Mouse (Mus musculus): ENCODE results near the gene Car7. TPM values are rescaled to one million over a fixed set of nuclear protein-coding genes. Genes with fewer than 3 reads are reported as not detected.
A peak's percentile ranks its signal among the peaks of the same experiment; 100 is the strongest.
"Not testable (repeated sequence)": the region's sequence is repeated elsewhere in the genome, so short reads cannot be mapped to it uniquely, and the experiment has no call there.

Car7 gene
- polyA plus RNA-seq, 1 experiment from 2014 or later, result 1.6 TPM

DNA sequence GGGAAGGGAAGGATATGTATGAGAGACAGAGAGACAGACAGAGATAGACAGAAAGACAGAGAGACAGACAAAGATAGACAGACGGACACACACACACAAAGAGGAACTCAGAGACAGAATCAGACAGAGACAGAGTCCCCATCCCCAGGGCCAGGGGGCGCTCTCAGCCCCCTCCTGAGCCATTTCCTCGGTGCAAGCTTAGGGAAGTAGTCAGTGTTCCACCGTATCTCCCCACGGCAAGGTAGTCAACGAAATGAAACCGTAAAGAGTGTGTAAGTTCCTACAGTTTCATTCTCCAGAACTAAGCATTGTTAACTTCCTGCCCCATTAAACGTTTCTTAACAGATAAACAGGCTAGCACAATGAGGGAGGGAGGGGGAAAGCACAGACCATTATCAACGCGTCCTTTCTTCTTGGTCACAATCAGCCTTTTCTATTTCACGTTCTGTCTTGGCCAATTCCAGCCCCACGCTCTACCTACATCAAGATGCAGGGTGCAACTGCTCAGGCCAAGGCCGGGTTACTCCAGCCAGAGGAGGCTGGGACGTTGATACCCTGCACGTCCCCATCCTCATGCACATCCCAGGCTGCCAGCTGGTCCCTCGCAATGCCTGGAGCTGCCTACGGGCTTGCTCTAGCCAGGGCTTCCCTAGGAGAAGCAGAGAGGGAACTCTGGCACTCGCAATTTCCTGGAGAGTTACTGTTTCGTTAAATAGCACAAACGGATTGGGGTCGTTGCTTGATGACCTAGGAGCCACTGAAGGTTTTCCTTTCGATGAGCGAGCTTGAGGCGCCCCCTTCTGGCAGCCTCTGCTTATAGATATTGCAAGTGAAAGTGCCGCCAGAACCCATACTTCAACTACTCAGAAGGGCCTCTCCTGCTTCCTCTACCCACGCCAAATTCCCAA lies 36.2 kb downstream of the Car7 start:
- peak overlapping the region; percentile 61 for H3K4me2 ChIP-seq (replicated peaks)

GRCm38 (mm10) chr8:104576820-104577219 lies 42.3 kb downstream of the Car7 start:
- no peak overlapping the region for H3K4me3 ChIP-seq
- no peaks in the 10 kb centered on the region for H3K27me3 ChIP-seq
- ATAC-seq (ENCODE audit: low FRiP score, low read depth), result no peak
- no peak overlapping the region for H3K27ac ChIP-seq (replicated peaks)
- no peaks in the 10 kb centered on the region for H3K4me1 ChIP-seq
- H3K9me3 ChIP-seq, result no peaks in the 10 kb centered on the region
- H3K4me2 ChIP-seq (replicated peaks), result no peak overlapping the region
- no peaks in the 10 kb centered on the region for H3K36me3 ChIP-seq
- 89% methylated on average over 3 of the region's 3 CpGs for whole genome bisulfite sequencing
- no peak overlapping the region for H3K9ac ChIP-seq (replicated peaks)

More for the DNA sequence above, 36.2 kb downstream of the Car7 start:
- peak; percentile 75 for ATAC-seq (ENCODE audit: low FRiP score, low read depth)
- WGBS, result 9% methylated on average over 26 of the region's 26 CpGs
- H3K9ac ChIP-seq (replicated peaks), result peak overlapping the region; percentile 41; the same call in 1 of the 2 replicates
- H3K27me3 ChIP-seq, result peaks cover 6% of the 10 kb centered on the region
- no peaks in the 10 kb centered on the region for H3K4me1 ChIP-seq
- H3K27ac ChIP-seq (replicated peaks), result no peak overlapping the region
- no peaks in the 10 kb centered on the region for H3K36me3 ChIP-seq
- peak overlapping the region; percentile 35 for H3K4me3 ChIP-seq
- no peaks in the 10 kb centered on the region for H3K9me3 ChIP-seq

- H3K4me3 ChIP-seq; H3K9me3 ChIP-seq; ATAC-seq (ENCODE audit: low FRiP score, low read depth); H3K4me2 ChIP-seq (replicated peaks); H3K36me3 ChIP-seq; H3K27me3 ChIP-seq; H3K27ac ChIP-seq (replicated peaks); H3K9ac ChIP-seq (replicated peaks); H3K4me1 ChIP-seq: not testable (repeated sequence)
- 73% methylated on average over 17 of the region's 17 CpGs for WGBS
Measured at GRCm38 (mm10) chr8:104577606-104578005, 43.1 kb downstream of the Car7 start.

DNA sequence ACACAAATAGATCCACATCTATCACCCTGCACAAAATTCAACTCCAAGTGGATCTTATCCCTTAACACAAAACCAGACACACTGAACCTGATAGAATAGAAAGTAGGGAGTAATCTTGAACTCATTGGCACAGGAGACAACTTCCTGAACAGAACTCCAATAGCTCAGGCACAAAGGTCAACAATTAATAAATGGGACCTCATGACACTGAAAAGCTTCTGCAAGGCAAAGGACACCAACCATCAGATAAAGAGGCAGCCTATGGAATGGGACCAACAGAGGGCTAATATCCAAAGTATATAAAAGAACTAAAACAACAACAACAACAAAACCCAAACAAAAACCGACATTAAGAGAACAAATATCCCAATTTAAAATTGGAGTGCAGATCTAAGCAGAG lies 50.0 kb downstream of the Car7 start:
- Histone ChIP-seq H3K4me2 (replicated peaks) (no peak overlapping the region), H3K27me3 (no peaks in the 10 kb centered on the region), H3K36me3 (no peaks in the 10 kb centered on the region), H3K4me1 (no peaks in the 10 kb centered on the region), H3K27ac (replicated peaks) (no peak overlapping the region), H3K9ac (replicated peaks) (no peak overlapping the region), H3K9me3 (no peaks in the 10 kb centered on the region; the same call in 1 of the 2 replicates), H3K4me3 (no peak overlapping the region)
- ATAC-seq (ENCODE audit: low FRiP score, low read depth), result no peak
- WGBS, result 42% methylated on average over 1 of the region's 1 CpGs

- Histone ChIP-seq H3K27ac (replicated peaks) (no peak overlapping the region), H3K27me3 (no peaks in the 10 kb centered on the region), H3K4me2 (replicated peaks) (no peak overlapping the region), H3K9ac (replicated peaks) (no peak overlapping the region), H3K36me3 (peaks cover 18% of the 10 kb centered on the region), H3K4me3 (no peak overlapping the region), H3K4me1 (peaks cover 11% of the 10 kb centered on the region; the same call in 1 of the 2 replicates), H3K9me3 (no peaks in the 10 kb centered on the region; the same call in 1 of the 2 replicates)
- no peak for ATAC-seq (ENCODE audit: low FRiP score, low read depth)
- WGBS, result 90% methylated on average over 3 of the region's 3 CpGs
Measured at GRCm38 (mm10) chr8:104590284-104590683, 55.8 kb downstream of the Car7 start.

DNA sequence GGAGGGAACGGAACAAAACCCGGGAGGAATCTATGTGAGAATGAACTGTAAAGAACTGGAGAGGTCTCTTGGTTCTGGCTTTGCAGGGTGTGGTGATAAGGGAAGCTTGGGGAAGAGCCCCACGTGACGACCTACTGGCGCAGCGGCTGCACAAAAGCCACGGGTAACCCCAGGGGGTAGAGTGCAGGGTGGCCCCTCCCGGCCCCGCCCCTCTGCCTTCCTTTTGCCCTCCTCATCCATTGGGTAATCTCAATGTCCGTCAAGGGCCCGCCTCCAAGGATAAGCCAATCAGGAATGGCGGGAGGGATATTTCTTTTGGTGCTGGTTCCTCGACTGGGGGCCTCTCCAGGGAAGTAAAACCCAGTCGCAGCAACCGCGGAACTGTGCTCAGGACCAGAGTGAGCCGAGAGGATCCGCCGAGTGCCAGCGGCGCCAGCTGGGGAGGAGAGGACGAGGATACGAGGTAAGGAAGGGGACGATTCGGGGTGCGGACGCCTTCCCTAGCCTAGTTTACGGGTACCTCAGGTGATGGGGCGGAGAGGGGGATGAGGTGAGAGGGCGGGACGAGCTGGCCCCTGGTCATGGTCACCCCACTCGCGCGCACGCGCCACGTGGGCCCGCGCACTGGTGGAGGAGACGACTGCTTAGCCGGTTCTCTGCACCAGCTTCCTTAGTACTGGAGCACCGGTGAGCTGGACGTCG lies 56.8 kb downstream of the Car7 start, which contains the start of gene Pdp2:
Gene Pdp2, plus strand, starts transcription at position 319 of the 702 bp plus-strand sequence.
- H3K27me3 ChIP-seq, result no peaks in the 10 kb centered on the region
- H3K27ac ChIP-seq (replicated peaks), result peak within 1 kb of the TSS; percentile 80
- peak within 1 kb of the TSS; percentile 86 for H3K4me2 ChIP-seq (replicated peaks)
- WGBS, result under 1% methylated on average over 37 of the region's 44 CpGs
- peak within 1 kb of the TSS; percentile 76 for H3K4me3 ChIP-seq
- no peaks in the 10 kb centered on the region for H3K9me3 ChIP-seq
- H3K9ac ChIP-seq (replicated peaks), result peak within 1 kb of the TSS; percentile 78
- peak; percentile 97 for ATAC-seq (ENCODE audit: low FRiP score, low read depth)
- peaks cover 26% of the 10 kb centered on the region for H3K36me3 ChIP-seq
- H3K4me1 ChIP-seq, result peaks cover 11% of the 10 kb centered on the region; the same call in 1 of the 2 replicates

DNA sequence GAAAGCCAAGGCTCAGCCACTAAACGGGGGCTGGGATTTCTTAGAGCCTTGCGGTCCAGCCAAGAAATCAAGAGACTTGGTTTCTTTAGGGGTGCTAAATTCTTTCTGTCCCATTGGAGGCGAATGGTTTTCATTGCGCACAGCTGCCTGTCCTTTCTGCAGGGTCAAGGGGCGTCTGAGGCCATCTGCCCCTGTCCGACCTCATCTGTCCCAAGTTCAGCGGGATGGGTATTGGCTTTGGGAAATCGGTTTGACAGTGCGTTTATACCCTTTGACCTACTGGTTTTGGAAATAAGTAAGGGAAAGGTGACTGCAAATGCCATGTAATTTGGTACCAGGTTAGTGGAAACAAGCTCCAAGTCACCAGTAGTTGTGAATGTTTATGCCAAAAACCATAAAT lies 57.4 kb downstream of the Car7 start:
- no peak for ATAC-seq (ENCODE audit: low FRiP score, low read depth)
- H3K27me3 ChIP-seq, result no peaks in the 10 kb centered on the region
- peak overlapping the region; percentile 86 for H3K4me2 ChIP-seq (replicated peaks)
- H3K27ac ChIP-seq (replicated peaks), result peak overlapping the region; percentile 80; the same call in 1 of the 2 replicates
- H3K36me3 ChIP-seq, result peaks cover 31% of the 10 kb centered on the region
- 3% methylated on average over 9 of the region's 9 CpGs for WGBS
- H3K9me3 ChIP-seq, result no peaks in the 10 kb centered on the region
- peaks cover 11% of the 10 kb centered on the region; the same call in 1 of the 2 replicates for H3K4me1 ChIP-seq
- peak overlapping the region; percentile 76 for H3K4me3 ChIP-seq
- H3K9ac ChIP-seq (replicated peaks), result peak overlapping the region; percentile 78

DNA sequence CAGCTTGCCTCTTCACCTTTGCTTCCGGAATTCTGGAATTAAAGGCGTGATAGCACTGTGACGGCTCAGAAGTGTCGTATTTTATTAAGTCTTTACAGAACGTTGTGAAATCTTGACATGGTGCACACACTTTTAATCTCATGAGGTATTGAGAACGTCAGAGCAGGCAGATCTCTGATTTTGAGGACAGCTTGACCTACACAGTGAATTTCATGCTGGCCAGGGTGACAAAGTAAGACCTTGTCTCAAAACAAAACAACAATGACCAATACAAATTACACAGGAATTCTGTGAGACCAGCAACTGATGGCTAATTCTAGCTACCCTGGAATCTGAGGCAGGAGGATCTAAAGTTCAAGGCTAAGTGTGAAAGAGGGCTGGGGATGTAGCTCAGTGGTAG lies 58.1 kb downstream of the Car7 start:
- Histone ChIP-seq H3K9me3 (no peaks in the 10 kb centered on the region), H3K27ac (replicated peaks) (no peak overlapping the region), H3K4me2 (replicated peaks) (peak overlapping the region; percentile 86), H3K4me3 (no peak overlapping the region), H3K27me3 (no peaks in the 10 kb centered on the region), H3K36me3 (peaks cover 31% of the 10 kb centered on the region), H3K4me1 (peaks cover 11% of the 10 kb centered on the region; the same call in 1 of the 2 replicates), H3K9ac (replicated peaks) (no peak overlapping the region)
- no peak for ATAC-seq (ENCODE audit: low FRiP score, low read depth)
- 62% methylated on average over 6 of the region's 6 CpGs for WGBS

DNA sequence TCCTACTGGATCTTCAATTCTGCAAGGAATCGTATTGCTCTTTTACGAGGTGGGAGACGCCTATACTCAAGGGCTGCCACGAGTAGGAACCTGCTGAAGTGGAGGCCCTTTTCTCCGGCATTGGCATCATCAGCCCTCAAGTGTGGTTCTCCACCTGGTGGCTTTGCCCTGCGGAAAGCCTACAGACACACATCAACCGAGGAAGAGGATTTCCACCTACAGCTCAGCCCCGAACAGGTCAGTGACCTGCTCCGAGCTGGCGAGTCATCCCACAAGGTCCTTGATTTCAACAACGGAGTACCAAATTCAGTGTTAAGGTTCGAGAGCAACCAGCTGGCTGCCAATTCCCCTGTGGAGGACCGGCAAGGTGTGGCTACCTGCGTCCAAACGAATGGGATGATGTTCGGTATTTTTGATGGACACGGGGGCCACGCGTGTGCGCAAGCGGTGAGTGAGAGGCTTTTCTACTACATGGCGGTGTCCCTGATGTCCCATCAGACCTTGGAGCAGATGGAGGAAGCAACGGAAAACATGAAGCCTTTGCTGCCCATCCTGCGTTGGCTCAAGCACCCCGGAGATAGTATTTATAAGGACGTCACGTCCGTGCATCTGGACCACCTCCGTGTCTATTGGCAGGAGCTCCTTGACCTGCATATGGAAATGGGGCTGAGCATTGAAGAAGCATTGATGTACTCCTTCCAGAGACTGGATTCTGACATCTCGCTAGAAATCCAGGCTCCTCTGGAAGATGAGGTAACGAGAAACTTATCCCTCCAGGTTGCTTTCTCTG lies 59.2 kb downstream of the Car7 start:
- peaks cover 31% of the 10 kb centered on the region for H3K36me3 ChIP-seq
- WGBS, result 95% methylated on average over 31 of the region's 31 CpGs
- H3K27me3 ChIP-seq, result no peaks in the 10 kb centered on the region
- H3K4me3 ChIP-seq, result no peak overlapping the region
- no peaks in the 10 kb centered on the region for H3K9me3 ChIP-seq
- H3K4me2 ChIP-seq (replicated peaks), result no peak overlapping the region
- ATAC-seq (ENCODE audit: low FRiP score, low read depth), result no peak
- H3K4me1 ChIP-seq, result peaks cover 11% of the 10 kb centered on the region; the same call in 1 of the 2 replicates
- no peak overlapping the region for H3K27ac ChIP-seq (replicated peaks)
- no peak overlapping the region for H3K9ac ChIP-seq (replicated peaks)

GRCm38 (mm10) chr8:104594611-104595362 lies 60.3 kb downstream of the Car7 start:
- Histone ChIP-seq H3K27ac (replicated peaks) (no peak overlapping the region), H3K36me3 (peaks cover 31% of the 10 kb centered on the region), H3K4me3 (no peak overlapping the region), H3K27me3 (no peaks in the 10 kb centered on the region), H3K9me3 (no peaks in the 10 kb centered on the region), H3K4me2 (replicated peaks) (no peak overlapping the region), H3K9ac (replicated peaks) (no peak overlapping the region), H3K4me1 (peaks cover 11% of the 10 kb centered on the region; the same call in 1 of the 2 replicates)
- 92% methylated on average over 19 of the region's 19 CpGs for WGBS
- no peak for ATAC-seq (ENCODE audit: low FRiP score, low read depth)
